Mouse (Mus musculus): ENCODE measurements around the gene Cct2. TPM values are rescaled to one million over a fixed set of nuclear protein-coding genes. Genes with fewer than 3 reads are reported as not detected.
"Not testable (repeated sequence)": the region's sequence is repeated elsewhere in the genome, so short reads cannot be mapped to it uniquely, and the experiment has no call there.

Cct2 gene
- total RNA-seq, 4 experiments from 2014 or later, result 109 to 146 (median 117) TPM

- DNase-seq (ENCODE audit: low spot score in 2 of 2), result no peak
Measured at GRCm38 (mm10) chr10:117055668-117056067, 7.9 kb downstream of the Cct2 start.

GRCm38 (mm10) chr10:117049961-117050597, 13.5 kb downstream of the Cct2 start:
- no peak for DNase-seq (ENCODE audit: low spot score in 2 of 2)

GRCm38 (mm10) chr10:117049253-117049652, 14.4 kb downstream of the Cct2 start:
- no peak for DNase-seq (ENCODE audit: low spot score in 2 of 2)

GRCm38 (mm10) chr10:117045175-117046056, 18.2 kb downstream of the Cct2 start, which contains the start of gene Lrrc10:
Gene Lrrc10 (plus strand): TSS chr10:117045341.
- DNase-seq (ENCODE audit: low spot score in 2 of 2), result no peak

- not testable (repeated sequence) for DNase-seq (ENCODE audit: low spot score in 2 of 2)
Measured at GRCm38 (mm10) chr10:117043497-117044166, 20.0 kb downstream of the Cct2 start.

GRCm38 (mm10) chr10:117042295-117042694, 21.3 kb downstream of the Cct2 start:
- DNase-seq (ENCODE audit: low spot score in 2 of 2), result no peak

GRCm38 (mm10) chr10:117040355-117040754, 23.3 kb downstream of the Cct2 start:
- no peak for DNase-seq (ENCODE audit: low spot score in 2 of 2)

GRCm38 (mm10) chr10:117033785-117034184, 29.8 kb downstream of the Cct2 start:
- peak; percentile 76 to 85 for DNase-seq (ENCODE audit: low spot score in 2 of 2)

GRCm38 (mm10) chr10:117031160-117031559, 32.5 kb downstream of the Cct2 start:
- no peak for DNase-seq (ENCODE audit: low spot score in 2 of 2)

- DNase-seq (ENCODE audit: low spot score in 2 of 2), result no peak
Measured at GRCm38 (mm10) chr10:117026176-117026575, 37.4 kb downstream of the Cct2 start.

- not testable (repeated sequence) for DNase-seq (ENCODE audit: low spot score in 2 of 2)
Measured at GRCm38 (mm10) chr10:117025776-117026175, 37.8 kb downstream of the Cct2 start.

GRCm38 (mm10) chr10:117023693-117024092, 39.9 kb downstream of the Cct2 start:
- no peak for DNase-seq (ENCODE audit: low spot score in 2 of 2)

- peak; percentile 58 to 81 for DNase-seq (ENCODE audit: low spot score in 2 of 2)
Measured at GRCm38 (mm10) chr10:117021020-117021754, 42.4 kb downstream of the Cct2 start.

- peak; percentile 24 to 64 for DNase-seq (ENCODE audit: low spot score in 2 of 2)
Measured at GRCm38 (mm10) chr10:117018281-117018840, 45.3 kb downstream of the Cct2 start.

- DNase-seq (ENCODE audit: low spot score in 2 of 2), result no peak
Measured at GRCm38 (mm10) chr10:117014565-117014964, 49.0 kb downstream of the Cct2 start.

GRCm38 (mm10) chr10:117013689-117014390, 49.8 kb downstream of the Cct2 start:
- DNase-seq (ENCODE audit: low spot score in 2 of 2), result no peak

- DNase-seq (ENCODE audit: low spot score in 2 of 2), result no peak
Measured at GRCm38 (mm10) chr10:117011047-117011446, 52.6 kb downstream of the Cct2 start.

- no peak for DNase-seq (ENCODE audit: low spot score in 2 of 2)
Measured at GRCm38 (mm10) chr10:117009691-117010090, 53.9 kb downstream of the Cct2 start.

- DNase-seq (ENCODE audit: low spot score in 2 of 2), result no peak
Measured at GRCm38 (mm10) chr10:117005707-117006464, 57.7 kb downstream of the Cct2 start.

All from gastrocnemius, adult 8-10 months (tissue).